Mouse (Mus musculus) right cerebral cortex, adult 18-20 months (tissue): ENCODE data around the gene Gm29609.

Source experiments
- DNase-seq: peaks from one replicate; pipeline ENCODE4 v3.0.0; 2022; ENCODE audit warnings: mixed read lengths

The Gm29609 gene

DNA sequence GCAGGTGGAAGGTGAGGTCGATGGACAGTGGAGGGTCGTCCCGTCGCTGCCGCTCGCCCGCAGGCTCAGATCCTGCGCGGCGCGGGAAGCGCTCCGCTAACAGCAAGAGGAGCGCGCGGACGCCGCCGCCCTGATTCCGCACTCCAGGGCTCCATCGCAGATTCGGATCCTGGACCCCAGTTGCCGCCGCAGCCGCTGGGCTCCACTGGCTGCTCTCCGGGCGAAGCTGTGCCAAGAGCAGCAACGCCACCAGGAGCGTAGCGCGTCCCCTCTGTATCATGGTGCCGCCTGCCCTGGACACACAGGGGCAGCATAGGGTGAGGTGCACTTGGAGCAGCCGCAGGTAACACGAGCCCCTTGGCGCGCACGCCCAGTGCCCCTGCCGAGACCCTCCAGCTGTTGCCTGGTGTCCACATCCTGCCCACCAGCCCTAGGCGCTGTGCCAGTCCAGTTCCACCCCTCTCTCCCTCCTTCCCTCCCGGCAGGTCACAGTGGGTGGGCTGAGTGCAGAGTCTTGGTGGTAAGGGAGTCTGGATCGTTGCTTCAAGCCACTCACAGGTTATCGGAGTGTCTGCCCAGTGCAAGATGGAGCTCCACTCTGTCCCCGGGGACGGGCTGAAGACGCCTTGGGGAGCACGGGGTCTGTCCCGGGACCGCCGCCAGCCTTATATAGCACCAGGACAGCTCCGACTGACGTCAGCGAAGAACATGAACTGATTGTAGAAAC, 41.3 kb downstream of the Gm29609 start, which contains the start of gene Ucn:
Gene Ucn, minus strand, starts transcription at position 589 of the 727 bp plus-strand sequence.
- no peak for DNase-seq

DNA sequence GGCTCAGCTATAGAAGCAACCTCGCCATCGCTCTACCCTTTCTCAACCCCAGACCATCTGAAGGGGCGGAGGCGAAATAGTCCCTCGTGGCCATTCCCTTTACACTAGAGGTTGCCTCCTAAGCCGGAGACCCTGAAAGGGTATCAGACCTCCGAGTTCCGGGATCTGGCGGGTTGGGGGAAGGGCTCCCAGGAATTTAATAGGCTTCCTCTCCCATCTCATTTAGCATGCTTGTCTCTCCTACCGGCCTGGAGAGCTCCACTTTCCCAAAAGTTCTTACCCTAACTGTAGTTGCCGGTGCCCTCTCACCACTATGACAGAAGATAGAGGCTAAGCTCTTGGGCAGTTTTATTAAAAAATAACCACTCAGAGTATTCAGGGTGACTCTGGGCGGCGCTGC, 42.1 kb downstream of the Gm29609 start:
- no peak for DNase-seq

DNA sequence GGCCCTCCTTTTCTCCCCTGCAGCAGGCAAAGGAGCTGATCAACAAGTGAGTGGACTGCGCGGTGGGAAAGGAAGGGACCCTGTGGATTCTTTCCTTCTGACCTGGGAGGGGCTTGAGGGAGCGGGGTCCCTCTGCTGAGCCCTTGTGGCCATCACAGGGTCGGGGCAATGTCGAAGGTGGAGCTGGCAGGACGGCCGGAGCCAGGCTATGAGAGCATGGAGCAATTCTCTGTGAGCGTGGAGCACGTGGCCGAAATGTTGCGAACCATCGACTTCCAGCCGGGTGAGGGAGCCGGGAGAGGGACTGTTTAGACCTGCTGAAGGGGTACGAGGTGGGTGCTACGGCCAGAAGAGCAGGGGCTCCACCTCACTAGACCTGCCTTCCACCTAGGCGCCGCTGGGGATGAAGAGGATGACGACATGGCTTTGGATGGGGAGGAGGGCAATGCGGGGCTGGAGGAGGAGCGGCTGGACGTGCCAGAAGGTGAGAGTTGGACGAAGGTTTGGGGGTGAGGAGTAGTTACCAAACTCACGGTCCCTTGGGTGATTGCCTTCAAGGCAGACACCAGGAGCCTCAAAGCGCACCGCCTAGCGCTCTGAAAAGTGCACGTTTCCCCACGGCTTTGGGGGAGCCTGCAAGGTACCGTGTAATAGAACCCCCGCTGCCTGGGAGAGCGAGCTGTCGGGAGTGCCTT, 42.8 kb downstream of the Gm29609 start:
- DNase-seq = no peak

DNA sequence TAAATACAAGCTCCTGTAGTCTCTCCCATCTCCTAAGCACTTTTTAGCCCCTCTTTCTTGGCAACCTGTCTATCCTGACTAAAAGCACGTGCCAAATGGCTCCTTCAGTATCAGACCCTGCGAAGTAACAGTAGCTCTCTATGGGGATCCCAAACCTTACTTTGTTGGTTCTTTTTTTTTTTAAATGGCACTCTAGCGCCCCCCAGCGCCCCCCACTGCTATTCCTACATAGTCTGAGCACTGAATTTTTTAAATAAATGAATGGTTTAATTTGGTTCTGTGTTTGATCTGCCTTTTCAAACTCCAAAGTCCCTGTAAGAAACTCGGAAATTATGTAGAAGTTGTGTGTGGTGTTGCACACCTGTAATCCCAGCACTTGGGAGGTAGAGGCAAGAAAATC, 53.7 kb downstream of the Gm29609 start:
- no peak for DNase-seq

DNA sequence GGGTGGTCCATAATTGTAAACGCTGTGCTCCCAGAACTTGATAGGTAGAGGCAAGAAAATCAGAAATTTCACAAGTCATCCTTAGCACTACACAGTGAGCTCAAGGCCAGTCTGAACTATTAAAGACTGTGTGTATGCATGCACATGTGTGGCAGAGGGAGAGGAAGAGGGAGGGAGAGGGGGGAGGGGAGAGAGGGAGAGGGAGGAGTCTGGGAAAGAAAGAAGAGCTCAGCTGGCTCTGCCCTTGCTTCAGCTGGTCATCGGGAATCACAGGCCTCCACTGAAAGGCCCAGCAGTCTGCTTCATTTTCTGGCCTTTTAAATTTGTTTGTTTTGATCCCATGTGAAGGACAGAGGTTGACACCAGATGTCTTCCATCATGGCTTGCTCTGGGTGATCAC, 56.2 kb downstream of the Gm29609 start:
- no peak for DNase-seq

DNA sequence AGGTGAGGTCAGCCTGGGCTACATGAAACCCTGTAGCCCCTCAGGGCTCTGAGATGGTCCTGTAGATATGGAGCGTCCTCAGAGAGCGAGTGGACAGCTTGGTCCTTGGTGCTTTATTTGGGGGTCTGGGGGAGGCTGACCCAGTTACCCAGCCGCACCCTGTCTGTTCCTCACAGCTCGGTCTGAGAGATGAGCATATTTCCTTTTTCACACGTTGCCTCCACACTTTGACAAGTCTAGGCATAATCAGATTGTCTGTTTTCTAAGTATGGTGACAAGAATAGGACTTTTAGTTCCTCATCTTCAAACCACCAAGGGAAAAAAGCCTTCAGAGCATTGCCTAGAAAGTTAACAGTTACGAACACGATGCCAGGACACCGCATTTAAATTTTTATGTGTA, 58.6 kb downstream of the Gm29609 start:
- DNase-seq = peak; percentile 68

- DNase-seq = no peak
Measured at GRCm38 (mm10) chr5:31116912-31117311, 62.8 kb downstream of the Gm29609 start.

DNA sequence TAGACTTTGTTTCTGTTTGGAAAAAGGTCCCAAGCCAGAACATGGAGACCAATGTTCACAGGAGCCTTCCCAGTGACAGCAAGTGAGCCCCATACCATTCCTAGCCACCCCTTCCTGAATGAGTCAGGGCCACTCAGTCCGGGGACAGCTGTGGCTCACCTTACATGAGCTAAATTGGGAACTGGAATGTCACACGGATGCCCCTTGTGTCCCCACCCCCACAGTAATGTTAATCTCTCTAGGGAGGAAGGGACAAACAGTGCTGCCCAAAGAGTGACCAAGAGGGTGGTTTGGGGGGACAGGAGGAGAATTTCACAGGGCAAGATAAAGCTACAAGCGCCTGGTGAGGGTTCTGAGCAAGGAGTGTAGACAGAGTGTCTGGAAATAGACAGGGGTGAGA, 63.4 kb downstream of the Gm29609 start, which contains the start of gene Trim54:
Gene Trim54, plus strand, starts transcription at position 359 of the 400 bp plus-strand sequence.
- no peak for DNase-seq

DNA sequence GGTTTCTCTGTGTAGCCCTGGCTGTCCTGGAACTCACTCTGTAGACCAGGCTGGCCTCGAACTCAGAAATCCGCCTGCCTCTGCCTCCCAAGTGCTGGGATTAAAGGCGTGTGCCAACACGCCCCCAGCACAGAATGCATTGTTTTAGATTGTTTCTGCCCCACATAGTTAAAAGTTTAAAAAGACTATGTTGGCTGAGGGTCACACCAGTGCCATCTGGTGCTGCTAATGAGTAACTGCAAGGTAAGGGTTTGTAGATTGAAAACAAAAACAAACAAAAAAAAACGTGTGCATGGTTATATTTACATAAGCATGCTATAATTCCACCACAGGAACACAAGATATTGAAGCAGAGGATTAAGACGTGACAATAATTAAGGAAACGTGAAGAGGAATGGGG, 68.9 kb downstream of the Gm29609 start:
- DNase-seq = no peak

GRCm38 (mm10) chr5:31108000-31108490, 71.7 kb downstream of the Gm29609 start, which contains the start of gene Slc30a3:
Slc30a3 (minus strand) TSS chr5:31108237.
- no peak for DNase-seq

GRCm38 (mm10) chr5:31105814-31106335, 73.8 kb downstream of the Gm29609 start, which contains the start of gene Dnajc5g:
Dnajc5g (plus strand) TSS chr5:31106285.
- no peak for DNase-seq

DNA sequence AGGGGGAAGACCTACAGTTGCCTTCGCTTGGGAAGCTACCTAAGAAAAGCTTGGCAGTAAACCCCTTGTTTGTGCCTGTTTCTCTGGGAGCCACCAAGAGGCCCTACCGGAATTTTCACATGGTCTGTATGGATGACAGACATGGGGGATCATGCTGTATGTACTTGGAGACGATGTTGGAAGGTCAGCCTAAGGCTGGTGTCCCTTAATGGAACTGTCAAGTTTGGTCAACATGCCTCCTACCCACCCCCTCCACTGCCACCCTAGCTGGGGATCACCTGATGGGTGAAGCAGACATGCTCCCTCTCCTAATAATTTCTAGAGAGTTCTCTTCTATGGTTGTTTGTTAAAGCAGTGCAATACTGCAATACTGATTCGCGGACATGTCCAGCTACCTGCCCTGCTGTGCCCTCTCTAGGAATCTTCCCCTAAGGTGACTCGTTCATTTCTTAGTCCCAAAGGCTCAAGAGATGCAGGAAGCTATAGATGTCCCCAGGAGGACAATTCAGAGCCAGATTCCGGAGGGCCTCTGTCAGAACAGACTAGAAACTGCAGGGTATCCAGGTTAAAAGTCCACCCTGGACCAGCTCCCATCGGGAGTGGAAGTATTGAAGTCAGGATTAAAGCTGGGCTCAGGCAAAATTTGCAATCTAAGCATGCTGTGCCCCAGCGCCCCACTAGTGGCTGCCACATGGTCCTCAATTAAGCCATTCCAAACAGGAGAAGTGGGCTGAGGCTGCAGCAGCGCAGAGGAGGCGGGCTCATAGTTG, 83.8 kb downstream of the Gm29609 start:
- DNase-seq = no peak

DNA sequence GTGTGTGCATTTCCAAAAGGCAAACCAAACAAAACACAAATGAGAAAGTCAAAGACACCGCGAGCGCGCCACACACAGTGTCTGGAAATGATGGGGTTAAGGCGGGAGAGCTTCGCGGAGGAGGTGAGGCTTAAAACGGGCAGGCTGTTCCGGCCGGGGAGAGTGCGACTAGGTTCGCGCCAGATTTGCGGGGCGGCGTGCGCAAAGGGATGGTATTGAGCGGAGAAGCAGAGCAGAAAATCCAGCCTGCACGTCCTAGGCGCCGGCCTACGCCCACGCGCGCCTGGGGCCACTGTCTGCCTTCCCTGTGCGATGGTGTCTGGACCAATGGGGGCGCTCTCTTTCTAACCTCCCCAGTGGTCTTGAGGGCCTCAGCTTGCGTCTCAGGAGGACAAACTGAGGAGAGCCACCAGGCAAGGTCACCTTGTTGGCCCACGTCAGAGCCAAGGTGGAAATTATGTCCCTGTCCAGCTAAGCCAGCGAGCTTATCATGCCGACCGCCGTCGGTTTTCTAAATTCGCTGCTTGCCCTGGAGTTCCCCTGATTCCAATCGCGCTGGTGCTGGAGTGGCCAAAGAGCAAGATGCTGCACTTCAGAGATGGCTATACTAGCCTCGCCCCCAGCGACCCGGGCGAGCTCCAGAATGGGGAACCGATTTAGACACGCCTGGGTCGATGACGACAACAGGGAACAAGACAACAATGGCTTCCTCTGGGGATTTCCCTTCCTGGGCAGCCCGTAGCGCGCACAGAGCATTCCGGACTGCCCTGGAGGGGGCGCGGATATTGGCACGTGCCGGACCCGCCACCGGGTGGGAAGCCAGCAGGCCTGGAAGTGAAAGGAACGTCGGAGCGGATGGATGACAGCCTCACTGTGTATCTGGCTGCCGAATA, 84.7 kb downstream of the Gm29609 start:
- peak; percentile 73 for DNase-seq
